Mouse (Mus musculus): ENCODE data around the gene Tex33.

- TF ChIP-seq CTCF (IDR thresholded peaks at IDR 0.05; ENCODE audit: extremely low read depth, insufficient read length, insufficient replicate concordance, low read depth, low read length), result no peak
- no peak for TF ChIP-seq POLR2A (IDR thresholded peaks at IDR 0.05; ENCODE audit: low read depth, low read length)
Observed at GRCm38 (mm10) chr15:78365916-78366315, 29.8 kb downstream of the Tex33 start.
